Mouse (Mus musculus): ENCODE measurements around the gene Rab39.

DNA sequence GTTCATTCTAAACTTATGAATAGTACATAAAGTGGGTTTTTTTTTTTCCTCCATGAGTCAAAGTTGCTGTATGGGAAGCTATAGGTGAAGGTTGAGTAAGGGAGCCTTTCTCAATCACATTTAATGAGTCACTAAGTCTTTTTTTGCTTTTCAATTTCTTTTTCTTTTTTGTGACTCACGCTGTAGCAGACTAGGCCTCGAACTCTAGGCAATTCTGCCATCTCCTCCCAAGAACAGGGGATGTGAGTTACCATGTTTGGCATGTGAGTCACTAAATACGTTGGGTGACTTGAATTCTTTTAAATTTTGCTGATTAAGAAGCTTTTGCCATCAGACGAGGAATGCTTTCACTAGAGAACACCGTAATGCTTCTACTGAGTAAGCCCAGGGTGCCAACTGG lies 10.2 kb downstream of the Rab39 start:
- TF ChIP-seq CTCF (IDR thresholded peaks at IDR 0.05; ENCODE audit: extremely low read depth, insufficient read depth, insufficient read length, insufficient replicate concordance) (no peak), POLR2A (IDR thresholded peaks at IDR 0.05; ENCODE audit: low read depth, low read length) (no peak)
